Mouse (Mus musculus) hindlimb bud, embryonic 11.5 days (tissue): ENCODE measurements at regions not wholly inside any gene's neighbourhood (a gene's known extent, or its start where the extent isn't known, plus 50 kb on each side); places are given as distances from the start of the nearest gene placed in this dataset.

Experiments used
- DNase-seq: peaks from one replicate; pipeline ENCODE4 v3.0.0-alpha.2; 2012; ENCODE audit warnings: low read depth, low spot score; ENCODE audit errors: extremely low spot score

- DNase-seq, result no peak
These were observed 168.5 kb upstream of the Klf3 start for GRCm38 (mm10) chr5:64634721-64635120.

DNA sequence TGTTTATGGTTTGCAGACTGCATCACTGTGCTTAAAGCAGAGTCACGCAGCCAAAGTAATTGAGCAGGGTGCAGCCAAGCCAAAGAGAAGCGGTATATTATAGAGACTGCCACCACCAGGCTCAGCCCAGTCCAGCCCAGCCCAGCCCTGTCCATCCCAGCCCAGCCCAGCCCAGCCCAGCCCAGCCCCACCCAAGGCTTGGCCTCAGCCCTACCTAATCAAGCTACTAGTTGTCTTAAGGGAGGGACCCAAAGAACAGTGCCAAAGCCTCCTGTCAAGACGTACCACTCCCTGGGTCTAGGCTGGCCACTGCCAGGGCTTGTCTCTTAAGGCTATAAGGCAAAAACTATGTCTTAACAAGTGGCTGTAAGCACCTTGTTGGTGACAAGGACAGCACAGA, 166.9 kb upstream of the Klf3 start:
- no peak for DNase-seq

DNA sequence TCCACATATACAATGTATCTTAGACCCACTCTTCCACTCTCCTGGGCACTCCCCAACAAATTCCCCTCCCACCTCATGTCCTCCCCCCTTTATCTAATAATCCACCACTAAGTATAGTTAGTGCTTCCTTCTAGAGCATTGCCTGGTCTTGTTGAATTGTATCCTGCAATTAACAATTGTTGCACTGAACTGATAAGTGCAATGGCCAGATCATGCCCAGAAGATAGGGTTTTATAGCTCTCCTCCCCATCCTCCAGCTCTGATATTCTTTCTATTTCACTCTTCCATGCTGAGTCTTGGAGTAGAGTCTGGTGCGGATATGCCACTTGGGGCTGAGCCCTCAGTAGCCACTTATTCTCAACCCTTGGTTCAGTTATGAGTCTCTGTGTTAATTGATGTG, 159.6 kb upstream of the Klf3 start:
- no peak for DNase-seq

GRCm38 (mm10) chr5:64647417-64648125, 155.6 kb upstream of the Klf3 start:
- DNase-seq, result no peak

GRCm38 (mm10) chr5:64648492-64648891, 154.7 kb upstream of the Klf3 start:
- no peak for DNase-seq

- no peak for DNase-seq
These were observed 151.8 kb upstream of the Klf3 start for GRCm38 (mm10) chr5:64651407-64651806.

DNA sequence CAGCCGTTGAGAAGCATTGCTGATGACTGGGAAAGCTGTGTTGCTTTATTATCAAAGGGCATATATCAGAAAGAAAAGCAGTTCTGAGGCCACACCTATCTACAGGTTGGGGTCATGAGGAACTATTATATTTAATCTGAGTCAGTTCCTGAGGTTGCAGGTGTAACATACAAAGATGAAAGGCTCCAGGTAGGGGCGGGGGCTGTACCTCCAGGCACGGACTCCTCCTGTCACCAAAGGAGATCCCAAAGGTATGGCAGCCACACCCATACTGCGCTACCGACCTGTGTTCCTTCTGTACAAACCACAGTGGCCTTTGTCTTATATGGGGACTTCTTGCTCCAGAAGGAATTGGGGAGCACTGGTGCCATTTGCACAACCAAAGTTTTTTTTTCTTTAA, 149.4 kb upstream of the Klf3 start:
- DNase-seq, result no peak

DNA sequence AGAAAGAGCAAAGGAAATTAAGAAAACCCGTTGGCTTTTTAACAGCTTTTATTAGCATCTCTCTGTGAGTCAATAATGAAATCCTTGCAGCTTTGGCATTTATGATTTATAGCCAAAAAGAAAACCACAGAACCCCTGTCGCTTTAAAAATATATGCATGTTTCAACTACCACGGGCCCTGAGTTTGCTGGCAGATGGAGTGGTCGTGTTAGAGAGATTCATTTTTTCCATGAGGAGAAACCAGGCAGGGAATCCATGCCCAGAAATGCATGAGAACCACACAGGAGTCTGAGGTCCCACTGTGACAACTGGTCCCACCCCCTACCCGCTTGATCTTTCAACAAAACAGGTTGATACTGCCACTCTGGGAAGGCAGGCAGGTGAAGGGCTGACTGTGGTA, 147.9 kb upstream of the Klf3 start:
- no peak for DNase-seq

GRCm38 (mm10) chr5:64661959-64662358, 141.2 kb upstream of the Klf3 start:
- DNase-seq, result no peak

- no peak for DNase-seq
These were observed 140.7 kb upstream of the Klf3 start for GRCm38 (mm10) chr5:64662476-64662875.

- DNase-seq, result no peak
These were observed 139.4 kb upstream of the Klf3 start for GRCm38 (mm10) chr5:64663766-64664165.

- no peak for DNase-seq
These were observed 138.1 kb upstream of the Klf3 start for GRCm38 (mm10) chr5:64665064-64665463.

DNA sequence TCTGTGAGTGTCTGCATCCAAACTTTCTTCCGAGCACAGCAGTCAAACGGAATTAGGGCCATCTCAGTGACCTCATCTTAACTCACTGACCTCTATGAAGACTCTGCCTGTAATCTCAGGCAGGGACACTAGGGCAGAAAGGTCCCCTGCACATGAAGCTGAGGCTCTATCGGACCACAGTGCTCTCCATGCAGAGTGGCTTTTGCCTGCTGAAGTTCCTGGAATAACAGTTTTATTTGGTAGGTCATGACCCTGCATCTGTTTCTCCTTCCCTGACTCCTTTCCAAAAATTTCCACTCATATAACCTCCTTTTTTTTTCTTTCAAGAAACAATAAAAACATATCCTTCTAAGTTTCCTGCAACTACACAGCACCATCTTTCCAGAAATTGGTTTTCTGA, 136.9 kb upstream of the Klf3 start:
- no peak for DNase-seq

GRCm38 (mm10) chr5:64667053-64667452, 136.1 kb upstream of the Klf3 start:
- DNase-seq, result no peak

GRCm38 (mm10) chr5:64673861-64674260, 129.3 kb upstream of the Klf3 start:
- DNase-seq, result no peak

DNA sequence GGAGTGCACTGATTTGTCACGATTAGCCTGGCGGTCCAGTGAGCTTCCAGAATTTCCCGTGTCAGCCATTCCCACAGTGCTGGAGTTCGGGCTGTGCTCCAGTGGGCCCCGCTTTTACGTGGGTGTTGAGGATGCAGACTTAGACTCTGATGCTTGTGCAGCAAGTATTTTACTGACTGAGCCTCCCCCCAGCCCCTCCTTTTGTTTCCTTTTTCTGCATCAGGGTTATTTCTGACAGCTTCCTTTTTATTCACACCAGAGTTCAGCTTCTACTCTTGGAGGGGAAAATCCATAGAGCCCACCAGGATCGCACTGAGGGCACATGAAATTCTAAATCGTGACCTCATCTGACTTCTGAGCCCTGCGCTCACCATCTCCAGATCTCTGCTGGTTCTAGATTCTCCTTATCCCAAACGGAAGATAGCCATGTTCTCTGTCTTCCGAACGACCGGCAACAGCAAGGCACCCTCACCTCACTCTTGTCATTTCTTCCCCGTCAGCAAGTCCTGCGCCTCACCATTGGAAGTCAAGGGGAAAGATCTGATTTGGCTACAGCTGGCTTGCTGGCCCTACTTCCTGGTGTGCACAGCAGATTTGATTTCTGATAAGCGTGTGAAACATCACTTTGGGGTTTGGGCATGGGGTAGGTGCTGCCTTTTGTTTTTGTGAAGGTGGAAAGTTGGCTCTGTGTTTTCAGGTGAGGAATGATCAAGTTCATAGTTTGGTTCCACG, 126.8 kb upstream of the Klf3 start:
- DNase-seq, result no peak

GRCm38 (mm10) chr5:64676946-64677588, 126.1 kb upstream of the Klf3 start:
- no peak for DNase-seq

GRCm38 (mm10) chr5:64678706-64679105, 124.5 kb upstream of the Klf3 start:
- DNase-seq, result no peak

- no peak for DNase-seq
These were observed 123.1 kb upstream of the Klf3 start for GRCm38 (mm10) chr5:64679996-64680625.

DNA sequence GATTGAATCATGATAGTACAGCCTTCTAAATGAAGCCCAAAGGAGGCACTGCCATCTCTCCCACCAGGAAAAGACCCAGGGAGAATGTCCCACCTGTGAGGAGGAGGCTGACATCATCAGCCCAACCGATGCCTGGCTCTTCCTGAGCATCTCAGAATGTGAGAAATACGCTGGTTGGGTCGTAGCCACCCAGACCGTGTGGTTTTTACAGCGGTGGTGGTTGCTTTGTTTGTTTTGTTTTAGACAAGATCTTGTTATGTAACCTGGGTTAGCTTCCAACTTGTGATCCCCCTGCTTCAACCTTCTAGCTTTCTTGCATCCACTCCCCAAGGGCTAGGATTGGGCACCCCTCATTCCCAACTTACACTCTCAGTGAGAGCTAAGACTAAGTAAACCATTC, 122.0 kb upstream of the Klf3 start:
- DNase-seq, result no peak

DNA sequence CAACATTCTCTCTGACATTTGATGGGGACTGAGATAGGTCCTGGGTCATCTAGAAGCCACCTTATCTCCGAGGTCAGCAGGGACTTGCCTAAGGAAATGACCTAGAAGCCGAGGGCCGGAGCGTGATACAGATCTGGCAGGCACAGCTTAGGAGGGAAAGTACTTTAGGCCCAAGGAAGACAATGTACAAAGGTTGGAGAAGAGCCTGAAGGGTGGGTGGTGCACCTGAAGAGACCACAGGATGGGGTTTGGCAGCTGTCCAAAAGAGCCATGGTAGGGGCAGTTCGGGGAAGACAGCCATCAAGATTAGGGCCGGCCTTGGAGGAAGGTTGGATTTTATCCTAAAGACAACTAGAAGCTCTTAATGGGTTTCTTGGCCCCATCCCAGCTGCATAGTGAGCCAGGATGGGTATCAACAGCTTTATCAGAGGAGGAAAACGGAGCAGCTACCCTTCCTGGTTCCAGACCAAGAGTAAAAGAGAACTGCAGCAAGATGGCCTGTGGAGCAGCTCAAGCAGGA, 120.8 kb upstream of the Klf3 start:
- DNase-seq, result no peak
